ENCODE assay signal across 8 mouse cellular contexts in genomic region chr2:91458252-91458672, GRCm38 (mm10). TPM values are rescaled to one million over a fixed set of nuclear protein-coding genes. Genes with fewer than 3 reads are reported as not detected.
DNase-seq lines count a peak whose midpoint lies in the region; ATAC-seq and TF ChIP-seq lines count a peak whose summit lies in the region.

No protein-coding gene starts in this region.

- H3K4me3 ChIP-seq in left cerebral cortex, adult 2 months, result peak overlapping the region; percentile 63
- H3K4me3 ChIP-seq in forebrain, embryonic 12.5 days (replicated peaks), result peak overlapping the region; percentile 78
- peak overlapping the region; percentile 65 for H3K4me3 ChIP-seq in liver, embryonic 13.5 days (replicated peaks)
- H3K4me3 ChIP-seq in neural tube, embryonic 14.5 days (ENCODE audit: low read depth, low read length), result peak overlapping the region; percentile 64

- H3K4me2 ChIP-seq in forebrain, embryonic 12.5 days, result peak overlapping the region; percentile 87
- peak overlapping the region; percentile 79 for H3K4me2 ChIP-seq in liver, embryonic 13.5 days
- H3K4me2 ChIP-seq in neural tube, embryonic 14.5 days (ENCODE audit: low read depth, low read length), result peak overlapping the region; percentile 97

- H3K27me3 ChIP-seq in forebrain, embryonic 12.5 days, result peaks cover 17% of the 10 kb centered on the region
- H3K27me3 ChIP-seq in liver, embryonic 13.5 days, result peaks cover 87% of the 10 kb centered on the region
- 0 out of 2 replicates have a peak, but pooled peaks cover 4% of the 10 kb centered on the region for H3K27me3 ChIP-seq in neural tube, embryonic 14.5 days (ENCODE audit: control insufficient read depth, insufficient read depth, low read length)

- no peak; the same call in 1 of the 2 replicates for TF ChIP-seq CTCF in left cerebral cortex, adult 2 months (IDR thresholded peaks at IDR 0.05)

- H3K9ac ChIP-seq in forebrain, embryonic 12.5 days, result peak overlapping the region; percentile 87
- H3K9ac ChIP-seq in liver, embryonic 13.5 days, result peak overlapping the region; percentile 68
- peak overlapping the region; percentile 69 for H3K9ac ChIP-seq in neural tube, embryonic 14.5 days (replicated peaks; ENCODE audit: low read depth, low read length)

- peak in 1 of 2 experiments; percentile 24 for DNase-seq in left cerebral cortex, adult 2 months (ENCODE audit: extremely low spot score in 1 of 2, low spot score in 2 of 2)
- no peak for DNase-seq in left cerebral cortex, postnatal 25 days (ENCODE audit: low spot score in 2 of 2)
- DNase-seq in NIH3T3 (ENCODE audit: low read depth), result peak; percentile 66
- peak; percentile 55 for DNase-seq in heart, postnatal 4 days
- DNase-seq in liver, embryonic 13.5 days, result no peak

- ATAC-seq in forebrain, embryonic 12.5 days (ENCODE audit: low FRiP score), result peak; percentile 45
- no peak for ATAC-seq in liver, embryonic 13.5 days (ENCODE audit: low read depth)
- peak; percentile 19; the same call in 1 of the 2 replicates for ATAC-seq in neural tube, embryonic 14.5 days (ENCODE audit: low read depth)
- ATAC-seq in erythroid progenitor cell, adult 5-6 weeks (replicated peaks; ENCODE audit: low FRiP score, poor library complexity, severe bottlenecking), result no peak

- WGBS in forebrain, embryonic 12.5 days, result 1% methylated on average over 21 of the region's 21 CpGs
- 1% methylated on average over 21 of the region's 21 CpGs for WGBS in liver, embryonic 13.5 days (ENCODE audit: insufficient replicate concordance)
- 0% methylated on average over 21 of the region's 21 CpGs for WGBS in neural tube, embryonic 14.5 days

- H3K9me3 ChIP-seq in forebrain, embryonic 12.5 days, result no peaks in the 10 kb centered on the region
- H3K9me3 ChIP-seq in liver, embryonic 13.5 days (replicated peaks), result 0 out of 2 replicates have a peak, but pooled peaks cover 4% of the 10 kb centered on the region
- no peaks in the 10 kb centered on the region for H3K9me3 ChIP-seq in neural tube, embryonic 14.5 days (ENCODE audit: control insufficient read depth, low read length)

- peak overlapping the region; percentile 41 for H3K27ac ChIP-seq in left cerebral cortex, adult 2 months
- H3K27ac ChIP-seq in forebrain, embryonic 12.5 days, result peak overlapping the region; percentile 90
- H3K27ac ChIP-seq in liver, embryonic 13.5 days, result peak overlapping the region; percentile 34; the same call in 1 of the 2 replicates
- peak overlapping the region; percentile 57 for H3K27ac ChIP-seq in neural tube, embryonic 14.5 days (ENCODE audit: low read depth, low read length)

- peaks cover 53% of the 10 kb centered on the region for H3K4me1 ChIP-seq in forebrain, embryonic 12.5 days
- peaks cover 54% of the 10 kb centered on the region for H3K4me1 ChIP-seq in liver, embryonic 13.5 days (replicated peaks)
- peaks cover 19% of the 10 kb centered on the region for H3K4me1 ChIP-seq in neural tube, embryonic 14.5 days (ENCODE audit: control insufficient read depth, insufficient read depth, low read length)

- no peaks in the 10 kb centered on the region; the same call in 1 of the 2 replicates for H3K36me3 ChIP-seq in forebrain, embryonic 12.5 days (replicated peaks)
- H3K36me3 ChIP-seq in liver, embryonic 13.5 days, result no peaks in the 10 kb centered on the region
- no peaks in the 10 kb centered on the region for H3K36me3 ChIP-seq in neural tube, embryonic 14.5 days (ENCODE audit: control insufficient read depth, insufficient read depth, low read length)

- intact Hi-C loops in left cerebral cortex, adult 2 months (cut with DNase I), result no loop called here
- intact Hi-C loops in left cerebral cortex, postnatal 25 days (cut with DNase I), result loop anchor here (5.0 kb wide), 1 partner anchor 131 kb away; no protein-coding TSS in a partner anchor

RNA-seq across cellular contexts. Expression of gene Lrp4, which starts 1.0 kb away (rescaled TPM):
- total RNA-seq in left cerebral cortex, adult 2 months (2021), result 10 to 100 TPM; 25.3 to 27.3 TPM
- 10 to 100 TPM; 24.9 to 25.2 TPM for total RNA-seq in left cerebral cortex, postnatal 25 days (2021)
- polyA plus RNA-seq in forebrain, embryonic 12.5 days (2016; fragmentation: Nextera tagmentation; extraction: Ambion mirVana), result 9.1 and 9.5 TPM in 2 replicates
- total RNA-seq in heart, postnatal 4 days (2021), result 10 to 100 TPM; 12.9 to 13.2 TPM
- polyA plus RNA-seq in liver, embryonic 13.5 days (2015; fragmentation: Nextera tagmentation; extraction: Ambion mirVana), result 0.93 and 1.1 TPM in 2 replicates
- polyA plus RNA-seq in neural tube, embryonic 14.5 days (2014; fragmentation: Nextera tagmentation; extraction: Ambion mirVana), result 6.4 and 7.2 TPM in 2 replicates
- total RNA-seq in erythroid progenitor cell, adult 5-6 weeks (2015; ENCODE audit: low replicate concordance), result 0.42 and 1.1 TPM in 2 replicates
- 0.51 and 2.6 TPM in 2 replicates for total RNA-seq in erythroid progenitor cell, adult 5-6 weeks (2017; ENCODE audit: low replicate concordance)

RNA-seq across cellular contexts. Expression of gene 1110051M20Rik, which starts 13.8 kb away (rescaled TPM):
- total RNA-seq in left cerebral cortex, adult 2 months (2021), result 100 to 1,000 TPM in 1 of 2 experiments, 10 to 100 TPM in 1; 90.6 to 107 TPM
- total RNA-seq in left cerebral cortex, postnatal 25 days (2021), result 10 to 100 TPM; 89.9 to 96.6 TPM
- 110 and 114 TPM in 2 replicates for polyA plus RNA-seq in forebrain, embryonic 12.5 days (2016; fragmentation: Nextera tagmentation; extraction: Ambion mirVana)
- total RNA-seq in heart, postnatal 4 days (2021), result 10 to 100 TPM; 13.5 to 13.7 TPM
- polyA plus RNA-seq in liver, embryonic 13.5 days (2015; fragmentation: Nextera tagmentation; extraction: Ambion mirVana), result 7.5 and 7.7 TPM in 2 replicates
- 149 and 163 TPM in 2 replicates for polyA plus RNA-seq in neural tube, embryonic 14.5 days (2014; fragmentation: Nextera tagmentation; extraction: Ambion mirVana)
- total RNA-seq in erythroid progenitor cell, adult 5-6 weeks (2015; ENCODE audit: low replicate concordance), result 1.4 and 3.8 TPM in 2 replicates
- 1.2 and 4.0 TPM in 2 replicates for total RNA-seq in erythroid progenitor cell, adult 5-6 weeks (2017; ENCODE audit: low replicate concordance)

Comparison
In these comparisons a context has a peak if more than half of its experiments do, and no peak if none do; other contexts are left out.
1. DNase-seq: peak in NIH3T3 (single experiment) and heart, postnatal 4 days (single experiment); none in left cerebral cortex, postnatal 25 days (0 of 2) and liver, embryonic 13.5 days (single experiment).
2. H3K27ac ChIP-seq: peak in every context shown above with its lines; median percentile 90 in forebrain, embryonic 12.5 days; 57 in neural tube, embryonic 14.5 days; 41 in left cerebral cortex, adult 2 months; 34 in liver, embryonic 13.5 days.
3. ATAC-seq: peak in forebrain, embryonic 12.5 days (single experiment) and neural tube, embryonic 14.5 days (single experiment); none in liver, embryonic 13.5 days (single experiment) and erythroid progenitor cell, adult 5-6 weeks (single experiment).
4. RNA of gene 1110051M20Rik, which starts 13.8 kb away (total RNA-seq): 90.6 to 107 TPM in left cerebral cortex, adult 2 months and 89.9 to 96.6 TPM in left cerebral cortex, postnatal 25 days; 13.5 to 13.7 TPM in heart, postnatal 4 days and 1.2 to 4.0 TPM in erythroid progenitor cell, adult 5-6 weeks; every median in the first group is over 4 times any median in the second.
5. Peak in every context shown above with its lines, with median percentiles within 50 percentile points of each other: H3K4me3 ChIP-seq, H3K4me2 ChIP-seq and H3K9ac ChIP-seq.